Mouse (Mus musculus) left cerebral cortex, adult 11 months (tissue): ENCODE measurements at regions not wholly inside any gene's neighbourhood (a gene's known extent, or its start where the extent isn't known, plus 50 kb on each side); places are given as distances from the start of the nearest gene placed in this dataset.

ENCODE experiments used
- DNase-seq: peaks from one replicate; pipeline ENCODE4 v3.0.0; 2022; ENCODE audit warnings: low spot score

- no peak for DNase-seq
Measured at GRCm38 (mm10) chr10:27995035-27995399, 79.6 kb upstream of the Ptprk start.

- DNase-seq = no peak
Measured at GRCm38 (mm10) chr10:28010756-28011155, 63.9 kb upstream of the Ptprk start.

DNA sequence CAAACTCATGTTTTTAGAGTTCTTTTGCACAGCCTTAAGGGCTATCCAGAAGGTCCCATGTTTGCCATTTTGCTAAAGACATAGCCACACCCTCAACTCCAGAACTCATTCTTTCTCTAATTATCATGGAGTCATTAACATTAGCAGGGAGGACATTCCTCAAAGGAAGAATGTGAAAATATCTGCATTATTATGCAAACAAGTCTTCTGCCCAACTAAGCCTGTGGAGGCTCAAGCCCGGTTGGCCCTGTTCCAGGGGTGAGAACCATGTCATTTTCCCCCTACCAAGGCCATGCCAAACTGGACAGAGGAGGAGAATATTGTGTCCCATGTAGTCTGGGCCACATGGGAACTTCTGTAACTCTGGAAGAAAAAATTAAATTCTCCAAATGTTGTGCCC is 62.5 kb upstream of the Ptprk start:
- no peak for DNase-seq

DNA sequence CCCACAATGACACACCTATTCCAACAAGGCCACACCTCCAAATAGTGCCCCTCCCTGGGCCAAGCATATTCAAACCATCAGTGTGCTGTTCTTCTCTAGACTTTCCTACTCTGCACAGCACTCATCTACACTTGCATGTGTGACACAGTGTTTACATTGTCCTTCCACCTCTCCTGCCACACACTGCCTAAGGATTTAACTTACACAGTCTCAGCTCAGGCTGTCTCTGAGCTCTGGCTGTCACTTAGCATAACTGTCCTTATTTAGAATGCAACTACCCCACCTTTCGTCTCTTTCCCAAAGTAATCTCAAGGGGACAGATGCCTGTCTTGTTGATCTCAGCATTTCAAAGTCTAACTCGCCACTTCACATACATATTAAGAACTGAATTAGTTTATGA is 61.2 kb upstream of the Ptprk start:
- no peak for DNase-seq

- no peak for DNase-seq
Measured at GRCm38 (mm10) chr10:28014306-28014825, 60.3 kb upstream of the Ptprk start.
